Mouse (Mus musculus): ENCODE results near the gene Mrpl50.
A peak's percentile ranks its signal among the peaks of the same experiment; 100 is the strongest.

Mrpl50 gene

GRCm38 (mm10) chr4:49520572-49521340 lies at the start of gene Mrpl50, which contains the start of gene Zfp189:
Gene Mrpl50, minus strand, starts transcription at chr4:49521093.
Gene Zfp189, plus strand, starts transcription at chr4:49521176.
- peak; percentile 98 for DNase-seq

- DNase-seq = peak; percentile 90
Observed at GRCm38 (mm10) chr4:49567613-49568012, 46.7 kb upstream of the Mrpl50 start.

- peak; percentile 99 for DNase-seq
Observed at GRCm38 (mm10) chr4:49559915-49560772, 39.3 kb upstream of the Mrpl50 start.

- DNase-seq = no peak
Observed at GRCm38 (mm10) chr4:49558181-49558580, 37.3 kb upstream of the Mrpl50 start.

GRCm38 (mm10) chr4:49557375-49557774 lies 36.5 kb upstream of the Mrpl50 start:
- DNase-seq = no peak

- DNase-seq = peak; percentile 82
Observed at GRCm38 (mm10) chr4:49553380-49553779, 32.5 kb upstream of the Mrpl50 start.

- peak; percentile 96 for DNase-seq
Observed at GRCm38 (mm10) chr4:49549383-49549782, 28.5 kb upstream of the Mrpl50 start, which contains the start of gene Aldob. Gene Aldob, minus strand, starts transcription at chr4:49549546.

- DNase-seq = peak; percentile 45
Observed at GRCm38 (mm10) chr4:49547544-49548219, 26.8 kb upstream of the Mrpl50 start.

- DNase-seq = peak; percentile 94
Observed at GRCm38 (mm10) chr4:49546873-49547543, 26.1 kb upstream of the Mrpl50 start.

GRCm38 (mm10) chr4:49546026-49546425 lies 25.1 kb upstream of the Mrpl50 start:
- peak; percentile 56 for DNase-seq

- no peak for DNase-seq
Observed at GRCm38 (mm10) chr4:49540966-49541365, 20.1 kb upstream of the Mrpl50 start.

- no peak for DNase-seq
Observed at GRCm38 (mm10) chr4:49539665-49540064, 18.8 kb upstream of the Mrpl50 start.

GRCm38 (mm10) chr4:49536671-49537070 lies 15.8 kb upstream of the Mrpl50 start:
- no peak for DNase-seq

GRCm38 (mm10) chr4:49535675-49536294 lies 14.9 kb upstream of the Mrpl50 start:
- DNase-seq = no peak

GRCm38 (mm10) chr4:49535036-49535435 lies 14.1 kb upstream of the Mrpl50 start:
- DNase-seq = no peak

GRCm38 (mm10) chr4:49522576-49522975 lies 1.7 kb upstream of the Mrpl50 start:
- DNase-seq = no peak

GRCm38 (mm10) chr4:49521346-49521745 lies 453 bp upstream of the Mrpl50 start:
- DNase-seq = no peak

- DNase-seq = no peak
Observed at GRCm38 (mm10) chr4:49519476-49519875, 1.4 kb downstream of the Mrpl50 start.

GRCm38 (mm10) chr4:49514441-49514840 lies 6.5 kb downstream of the Mrpl50 start:
- peak; percentile 49 for DNase-seq

GRCm38 (mm10) chr4:49512636-49513035 lies 8.3 kb downstream of the Mrpl50 start:
- no peak for DNase-seq

GRCm38 (mm10) chr4:49510236-49510835 lies 10.6 kb downstream of the Mrpl50 start:
- DNase-seq = peak; percentile 65

- DNase-seq = peak; percentile 51
Observed at GRCm38 (mm10) chr4:49509183-49509582, 11.7 kb downstream of the Mrpl50 start.
